10 mouse cellular contexts compared by ENCODE assay signal in genomic region chr7:92234476-92235202, GRCm38 (mm10).
DNase-seq lines count a peak whose midpoint lies in the region; ATAC-seq lines count a peak whose summit lies in the region.
"Had no signal": no experiment of that assay in that cellular context is flagged by ENCODE, and none has a peak within 500 bp of the region (broad histone marks: within the 10 kb centered on the region; RNA-seq: fewer than 3 reads in every experiment).

No protein-coding gene starts in this region.

- peak; percentile 19 for DNase-seq in embryo, embryonic 10.5 days (ENCODE audit: low spot score)
- DNase-seq in embryo, embryonic 11 days: no peak
- DNase-seq in cerebellum, postnatal 25 days: peak; percentile 61 to 73
- DNase-seq in adrenal gland, postnatal 36 days: no peak
- DNase-seq in liver: no peak
- DNase-seq in heart, postnatal 36 days: no peak
- DNase-seq: liver, embryonic 13.5 days; thymus, adult 18-20 months had no signal

- peak overlapping the region; percentile 71 for H3K9ac ChIP-seq in hindbrain, embryonic 13.5 days
- peak overlapping the region; percentile 70 for H3K9ac ChIP-seq in midbrain, embryonic 16.5 days (ENCODE audit: low read depth, low read length)
- H3K9ac ChIP-seq: liver, embryonic 13.5 days had no signal

- WGBS in hindbrain, embryonic 13.5 days: 42% methylated on average over 11 of the region's 11 CpGs
- WGBS in midbrain, embryonic 16.5 days: 23% methylated on average over 11 of the region's 11 CpGs

- H3K36me3 ChIP-seq in hindbrain, embryonic 13.5 days: no peaks in the 10 kb centered on the region
- H3K36me3 ChIP-seq in midbrain, embryonic 16.5 days (ENCODE audit: control insufficient read depth, insufficient read depth, low read length): no peaks in the 10 kb centered on the region
- H3K36me3 ChIP-seq: liver, embryonic 13.5 days had no signal

- H3K4me1 ChIP-seq in hindbrain, embryonic 13.5 days (replicated peaks): peaks cover 21% of the 10 kb centered on the region
- H3K4me1 ChIP-seq in midbrain, embryonic 16.5 days (ENCODE audit: control insufficient read depth, insufficient read depth, low read length): peaks cover 24% of the 10 kb centered on the region
- H3K4me1 ChIP-seq: liver, embryonic 13.5 days had no signal

- peak overlapping the region; percentile 62 for H3K27ac ChIP-seq in hindbrain, embryonic 13.5 days
- peak overlapping the region; percentile 79 for H3K27ac ChIP-seq in midbrain, embryonic 16.5 days (ENCODE audit: low read length)
- H3K27ac ChIP-seq: liver, embryonic 13.5 days had no signal

- H3K4me3 ChIP-seq in hindbrain, embryonic 13.5 days: peak overlapping the region; percentile 49
- peak overlapping the region; percentile 59 for H3K4me3 ChIP-seq in midbrain, embryonic 16.5 days (ENCODE audit: low read depth, low read length)
- H3K4me3 ChIP-seq: liver, embryonic 13.5 days had no signal

- H3K4me2 ChIP-seq in hindbrain, embryonic 13.5 days: peak overlapping the region; percentile 64
- peak overlapping the region; percentile 63 for H3K4me2 ChIP-seq in midbrain, embryonic 16.5 days (ENCODE audit: low read length)
- H3K4me2 ChIP-seq: liver, embryonic 13.5 days had no signal

- intact Hi-C loops in heart, postnatal 36 days (cut with DNase I): no loop called here

- peak; percentile 93 for ATAC-seq in hindbrain, embryonic 13.5 days (ENCODE audit: low FRiP score)
- ATAC-seq in midbrain, embryonic 16.5 days: peak; percentile 94

- no peaks in the 10 kb centered on the region for H3K9me3 ChIP-seq in hindbrain, embryonic 13.5 days
- no peaks in the 10 kb centered on the region for H3K9me3 ChIP-seq in midbrain, embryonic 16.5 days (replicated peaks; ENCODE audit: control insufficient read depth, low read length, poor library complexity, severe bottlenecking)
- H3K9me3 ChIP-seq: liver, embryonic 13.5 days had no signal

- H3K27me3 ChIP-seq in hindbrain, embryonic 13.5 days: no peaks in the 10 kb centered on the region
- no peaks in the 10 kb centered on the region for H3K27me3 ChIP-seq in midbrain, embryonic 16.5 days (ENCODE audit: control insufficient read depth, insufficient read depth, low read depth, low read length)
- H3K27me3 ChIP-seq: liver, embryonic 13.5 days had no signal

Comparison
In these comparisons a context has a peak if more than half of its experiments do, and no peak if none do; other contexts are left out.
1. DNase-seq: peak in embryo, embryonic 10.5 days (single experiment) and cerebellum, postnatal 25 days (2 of 2); none in embryo, embryonic 11 days (single experiment), adrenal gland, postnatal 36 days (0 of 2), liver (single experiment) and heart, postnatal 36 days (0 of 2).